Mouse (Mus musculus): ENCODE results near the gene H2-T3. TPM values are rescaled to one million over a fixed set of nuclear protein-coding genes. Genes with fewer than 3 reads are reported as not detected.

H2-T3 gene
- polyA plus RNA-seq, 1 experiment from 2014 or later, result not detected

DNA sequence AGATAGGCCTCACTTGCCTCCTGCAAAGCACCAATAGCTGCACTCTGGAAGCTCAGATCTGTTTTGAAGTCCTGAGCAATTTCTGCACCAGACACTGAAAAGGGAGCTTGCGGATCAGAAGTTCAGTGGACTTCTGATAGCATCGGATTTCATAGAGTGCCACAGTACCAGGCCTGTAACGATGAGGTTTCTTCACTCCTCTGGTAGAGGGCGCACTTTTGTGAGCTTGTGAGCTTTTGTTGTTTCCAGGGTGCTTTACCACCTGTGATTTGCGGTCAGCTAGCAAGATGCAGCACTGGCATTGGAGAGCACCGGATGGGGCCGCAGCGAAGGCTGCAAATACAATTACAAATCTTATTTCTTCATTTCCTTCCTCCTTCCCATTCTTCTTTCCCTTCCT, 36.8 kb upstream of the H2-T3 start:
- DNase-seq (ENCODE audit: low spot score) (no peak), ATAC-seq (ENCODE audit: low FRiP score, low TSS enrichment) (no peak)
- Histone ChIP-seq H3K36me3 (ENCODE audit: control insufficient read depth, insufficient read depth, low read length) (no peaks in the 10 kb centered on the region), H3K4me2 (replicated peaks; ENCODE audit: low read depth) (no peak overlapping the region), H3K4me3 (ENCODE audit: low read depth, low read length) (no peak overlapping the region), H3K27me3 (ENCODE audit: control insufficient read depth, insufficient read depth, low read length) (0 out of 2 replicates have a peak, but pooled peaks cover 5% of the 10 kb centered on the region), H3K9me3 (ENCODE audit: control insufficient read depth, low read length) (no peaks in the 10 kb centered on the region), H3K4me1 (replicated peaks; ENCODE audit: control insufficient read depth, insufficient read depth) (no peaks in the 10 kb centered on the region), H3K27ac (replicated peaks) (no peak overlapping the region), H3K9ac (ENCODE audit: low read length) (no peak overlapping the region)
- WGBS, result 18% methylated on average over 8 of the region's 8 CpGs
- TF ChIP-seq EP300 (optimal IDR thresholded peaks at IDR 0.05), result no peak
- peak; percentile 56 for TF ChIP-seq CTCF (IDR thresholded peaks at IDR 0.05; ENCODE audit: low read depth)

DNA sequence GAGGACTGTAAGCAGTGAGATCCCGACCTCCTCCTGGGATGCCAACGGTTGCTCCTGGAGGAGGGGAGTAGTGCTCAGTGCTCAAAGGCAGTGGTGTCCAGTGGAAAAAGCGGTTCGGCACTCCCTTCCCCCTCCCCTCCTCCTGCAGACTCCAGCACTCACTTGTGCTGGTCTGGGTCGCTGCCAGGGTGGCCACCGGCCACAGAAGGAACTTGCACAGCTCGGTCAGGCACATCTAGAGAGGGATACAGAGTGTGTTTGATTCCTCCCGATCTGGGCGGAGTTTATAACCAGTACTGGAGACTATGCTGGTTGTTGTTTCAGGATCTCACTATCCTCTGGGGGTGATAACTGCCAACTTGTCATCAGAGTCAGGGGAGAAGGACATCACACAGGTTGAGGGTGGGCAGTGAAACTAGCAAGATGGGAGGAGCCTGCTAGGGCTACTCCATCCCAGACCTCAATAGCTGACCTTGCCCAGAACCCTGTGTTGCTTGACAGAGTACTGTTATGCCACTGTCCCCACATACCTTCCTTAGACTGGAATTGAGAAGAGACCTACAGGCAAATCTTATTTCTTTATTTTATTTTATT, 35.2 kb upstream of the H2-T3 start:
- peak; percentile 21; the same call in 1 of the 2 replicates for ATAC-seq (ENCODE audit: low FRiP score, low TSS enrichment)
- Histone ChIP-seq H3K4me2 (replicated peaks; ENCODE audit: low read depth) (no peak overlapping the region), H3K4me3 (ENCODE audit: low read depth, low read length) (no peak overlapping the region), H3K9ac (ENCODE audit: low read length) (no peak overlapping the region), H3K9me3 (ENCODE audit: control insufficient read depth, low read length) (no peaks in the 10 kb centered on the region), H3K36me3 (ENCODE audit: control insufficient read depth, insufficient read depth, low read length) (no peaks in the 10 kb centered on the region), H3K4me1 (replicated peaks; ENCODE audit: control insufficient read depth, insufficient read depth) (no peaks in the 10 kb centered on the region), H3K27ac (replicated peaks) (no peak overlapping the region), H3K27me3 (ENCODE audit: control insufficient read depth, insufficient read depth, low read length) (peaks cover 5% of the 10 kb centered on the region; the same call in 1 of the 2 replicates)
- 12% methylated on average over 9 of the region's 9 CpGs for WGBS
- TF ChIP-seq EP300 (optimal IDR thresholded peaks at IDR 0.05), result no peak
- TF ChIP-seq CTCF (IDR thresholded peaks at IDR 0.05; ENCODE audit: low read depth), result no peak
- no peak for DNase-seq (ENCODE audit: low spot score)

DNA sequence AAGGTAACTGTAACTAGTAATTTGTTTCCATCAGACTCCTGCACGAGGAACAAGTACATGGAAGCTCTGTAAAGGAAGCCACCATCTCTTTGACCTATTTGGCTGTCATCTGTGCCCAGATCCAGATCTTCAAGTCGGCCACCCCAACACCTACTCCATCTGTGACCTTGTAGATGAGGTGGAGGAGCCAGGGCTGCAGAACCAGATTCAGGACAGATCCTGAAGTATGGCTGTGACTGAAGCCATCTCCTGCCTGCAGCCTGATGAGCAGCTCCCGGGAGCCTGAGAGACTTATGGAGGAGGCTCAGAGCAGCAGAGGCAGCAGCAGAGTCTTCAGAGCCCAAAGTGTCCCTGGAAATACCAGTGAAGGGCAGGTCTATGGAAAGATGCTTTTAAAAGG, 34.4 kb upstream of the H2-T3 start:
- Histone ChIP-seq H3K9me3 (ENCODE audit: control insufficient read depth, low read length) (no peaks in the 10 kb centered on the region), H3K36me3 (ENCODE audit: control insufficient read depth, insufficient read depth, low read length) (no peaks in the 10 kb centered on the region), H3K4me2 (replicated peaks; ENCODE audit: low read depth) (no peak overlapping the region), H3K4me1 (replicated peaks; ENCODE audit: control insufficient read depth, insufficient read depth) (no peaks in the 10 kb centered on the region), H3K27me3 (ENCODE audit: control insufficient read depth, insufficient read depth, low read length) (peaks cover 5% of the 10 kb centered on the region; the same call in 1 of the 2 replicates), H3K27ac (replicated peaks) (no peak overlapping the region), H3K9ac (ENCODE audit: low read length) (no peak overlapping the region), H3K4me3 (ENCODE audit: low read depth, low read length) (no peak overlapping the region)
- TF ChIP-seq EP300 (optimal IDR thresholded peaks at IDR 0.05) (no peak), CTCF (IDR thresholded peaks at IDR 0.05; ENCODE audit: low read depth) (no peak)
- 53% methylated on average over 3 of the region's 3 CpGs for WGBS
- ATAC-seq (ENCODE audit: low FRiP score, low TSS enrichment), result no peak
- no peak for DNase-seq (ENCODE audit: low spot score)

DNA sequence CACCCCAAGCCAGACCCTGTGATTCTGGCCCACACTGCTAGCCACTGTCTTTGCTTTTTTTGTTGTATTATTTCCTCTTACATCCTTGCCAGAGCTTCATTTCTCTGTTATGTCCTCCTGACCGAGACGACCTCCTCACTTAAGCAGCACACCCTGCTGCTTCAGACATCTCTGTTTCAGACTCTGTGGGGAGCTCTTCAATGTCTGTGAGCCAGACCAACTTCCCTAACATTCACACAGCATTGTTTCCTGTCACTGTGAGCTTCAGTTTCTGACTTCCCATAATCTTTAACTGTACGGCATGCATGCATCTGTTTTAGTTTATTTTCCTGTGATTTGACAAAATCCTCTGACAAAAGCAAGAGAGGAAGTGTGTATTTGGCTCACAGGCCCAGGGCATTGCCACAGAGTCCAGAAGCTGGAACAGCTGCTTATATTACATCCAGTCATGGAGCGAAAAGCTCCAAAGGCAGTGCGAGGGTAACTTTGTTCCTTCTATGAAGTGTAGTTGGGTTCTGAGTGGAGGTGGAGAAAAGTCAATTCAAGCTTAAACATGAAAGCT, 28.6 kb upstream of the H2-T3 start:
- TF ChIP-seq CTCF (IDR thresholded peaks at IDR 0.05; ENCODE audit: low read depth), result no peak
- no peak for TF ChIP-seq EP300 (optimal IDR thresholded peaks at IDR 0.05)
- no peaks in the 10 kb centered on the region for H3K4me1 ChIP-seq (replicated peaks; ENCODE audit: control insufficient read depth, insufficient read depth)
- no peak overlapping the region for H3K4me2 ChIP-seq (replicated peaks; ENCODE audit: low read depth)
- H3K36me3 ChIP-seq (ENCODE audit: control insufficient read depth, insufficient read depth, low read length), result no peaks in the 10 kb centered on the region
- no peak overlapping the region for H3K9ac ChIP-seq (ENCODE audit: low read length)
- no peak overlapping the region for H3K4me3 ChIP-seq (ENCODE audit: low read depth, low read length)
- ATAC-seq (ENCODE audit: low FRiP score, low TSS enrichment) (no peak), DNase-seq (ENCODE audit: low spot score) (no peak)
- WGBS, result 58% methylated on average over 5 of the region's 5 CpGs
- H3K9me3 ChIP-seq (ENCODE audit: control insufficient read depth, low read length), result no peaks in the 10 kb centered on the region
- peaks cover 8% of the 10 kb centered on the region; the same call in 1 of the 2 replicates for H3K27me3 ChIP-seq (ENCODE audit: control insufficient read depth, insufficient read depth, low read length)
- H3K27ac ChIP-seq (replicated peaks), result no peak overlapping the region

DNA sequence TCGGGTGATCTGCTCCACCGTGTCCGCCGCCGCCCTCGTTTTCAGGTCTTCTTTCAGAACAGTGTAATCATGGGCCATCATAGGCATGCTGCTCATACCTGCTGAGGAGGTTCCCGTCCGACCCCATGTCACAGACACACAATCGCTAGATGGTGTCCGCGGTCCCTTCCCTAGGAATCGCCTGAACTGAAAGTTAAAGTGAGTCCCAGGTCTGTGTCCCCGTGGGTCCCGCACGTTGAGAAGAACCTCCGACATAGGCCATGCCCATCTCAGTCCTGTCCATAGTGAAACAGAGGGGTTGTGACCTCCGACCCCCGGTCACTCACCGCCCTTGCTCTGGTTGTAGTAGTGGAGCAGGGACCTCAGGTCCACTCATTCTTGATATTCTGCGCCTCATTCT, 25.5 kb upstream of the H2-T3 start:
- Histone ChIP-seq H3K9ac (ENCODE audit: low read length) (no peak overlapping the region), H3K27ac (replicated peaks) (no peak overlapping the region), H3K36me3 (ENCODE audit: control insufficient read depth, insufficient read depth, low read length) (no peaks in the 10 kb centered on the region), H3K27me3 (ENCODE audit: control insufficient read depth, insufficient read depth, low read length) (peaks cover 3% of the 10 kb centered on the region; the same call in 1 of the 2 replicates), H3K9me3 (ENCODE audit: control insufficient read depth, low read length) (no peaks in the 10 kb centered on the region), H3K4me2 (replicated peaks; ENCODE audit: low read depth) (no peak overlapping the region), H3K4me1 (replicated peaks; ENCODE audit: control insufficient read depth, insufficient read depth) (no peaks in the 10 kb centered on the region), H3K4me3 (ENCODE audit: low read depth, low read length) (0 out of 2 replicates have a peak overlapping the region, but pooled peaks have one; percentile 5)
- DNase-seq (ENCODE audit: low spot score), result no peak
- 4% methylated on average over 20 of the region's 20 CpGs for WGBS
- TF ChIP-seq CTCF (IDR thresholded peaks at IDR 0.05; ENCODE audit: low read depth) (no peak), EP300 (optimal IDR thresholded peaks at IDR 0.05) (no peak)
- 0 out of 2 replicates have a peak, but pooled peaks have one; percentile 12 for ATAC-seq (ENCODE audit: low FRiP score, low TSS enrichment)

DNA sequence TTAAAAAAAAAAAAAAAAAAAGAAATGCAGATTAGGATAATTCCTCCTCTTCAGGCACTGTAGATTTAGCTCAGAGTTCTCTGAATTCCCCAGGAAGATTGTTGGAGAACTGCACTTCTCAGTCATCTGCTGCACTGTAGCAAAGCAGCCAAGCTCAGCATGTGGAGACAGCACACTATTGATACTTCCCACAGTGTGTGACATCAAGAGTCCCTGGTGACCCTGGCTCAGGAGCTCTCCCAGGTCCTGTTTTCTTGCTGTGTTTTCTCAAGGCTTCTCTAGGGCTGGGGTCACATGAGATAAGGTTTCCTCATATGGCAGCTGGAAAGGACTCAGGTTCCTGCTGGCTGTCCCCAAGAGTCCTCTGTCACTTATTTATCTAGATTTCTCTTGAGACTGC, 16.8 kb upstream of the H2-T3 start:
- H3K4me3 ChIP-seq (ENCODE audit: low read depth, low read length), result no peak overlapping the region
- H3K9ac ChIP-seq (ENCODE audit: low read length), result no peak overlapping the region
- H3K9me3 ChIP-seq (ENCODE audit: control insufficient read depth, low read length), result no peaks in the 10 kb centered on the region
- no peaks in the 10 kb centered on the region; the same call in 1 of the 2 replicates for H3K4me1 ChIP-seq (replicated peaks; ENCODE audit: control insufficient read depth, insufficient read depth)
- no peak for ATAC-seq (ENCODE audit: low FRiP score, low TSS enrichment)
- DNase-seq (ENCODE audit: low spot score), result no peak
- no peak overlapping the region for H3K27ac ChIP-seq (replicated peaks)
- H3K27me3 ChIP-seq (ENCODE audit: control insufficient read depth, insufficient read depth, low read length), result no peaks in the 10 kb centered on the region; the same call in 1 of the 2 replicates
- no peaks in the 10 kb centered on the region for H3K36me3 ChIP-seq (ENCODE audit: control insufficient read depth, insufficient read depth, low read length)
- no peak for TF ChIP-seq CTCF (IDR thresholded peaks at IDR 0.05; ENCODE audit: low read depth)
- no peak for TF ChIP-seq EP300 (optimal IDR thresholded peaks at IDR 0.05)
- H3K4me2 ChIP-seq (replicated peaks; ENCODE audit: low read depth), result no peak overlapping the region

Data from stomach, postnatal 0 days (tissue).